11 mouse cellular contexts compared by ENCODE assay signal in the genomic region with DNA sequence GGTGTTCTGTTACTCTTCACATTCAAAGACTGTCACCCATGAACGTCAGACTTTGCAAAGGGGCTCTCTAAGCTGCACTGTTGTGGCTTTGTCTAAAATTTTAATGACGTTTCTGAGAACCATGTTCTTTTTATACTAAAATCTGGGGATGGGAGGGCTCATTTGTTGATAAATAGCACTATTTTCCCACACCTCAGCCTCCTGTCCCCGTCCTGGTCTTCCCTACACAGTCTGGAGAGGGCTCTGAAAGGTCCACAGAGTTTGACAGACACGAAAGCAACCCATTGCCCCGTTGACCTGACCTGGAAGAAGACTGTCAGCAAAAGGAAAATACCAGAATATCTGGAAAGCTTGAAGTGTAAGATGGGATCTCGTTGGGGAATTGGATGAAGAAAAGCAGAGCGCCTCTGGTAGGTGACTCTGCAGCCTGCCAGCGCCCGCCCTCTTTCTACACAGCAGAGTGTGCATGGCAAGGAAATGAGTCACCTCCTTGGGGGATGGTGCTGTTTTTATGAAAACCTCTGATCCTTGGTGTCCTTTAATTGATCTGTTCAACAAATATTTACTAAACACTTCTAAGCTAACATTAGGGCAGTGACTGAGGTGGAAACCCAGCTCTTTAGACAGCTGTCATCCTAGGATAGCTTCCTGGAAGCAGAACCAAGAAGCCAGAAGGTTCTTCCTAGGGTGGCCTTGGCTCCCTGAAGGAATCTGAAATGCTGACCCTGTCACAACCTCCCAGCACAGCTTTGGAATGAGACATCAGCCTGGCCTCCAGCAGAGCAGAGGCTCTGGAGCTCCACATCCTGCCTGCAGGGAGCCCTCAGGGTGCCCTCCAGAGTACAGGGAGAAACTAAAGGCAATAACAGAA. TPM values are rescaled to one million over a fixed set of nuclear protein-coding genes. Genes with fewer than 3 reads are reported as not detected.
DNase-seq lines count a peak whose midpoint lies in the region; ATAC-seq lines count a peak whose summit lies in the region.
"Had no signal": no experiment of that assay in that cellular context is flagged by ENCODE, and none has a peak within 500 bp of the region (broad histone marks: within the 10 kb centered on the region; RNA-seq: fewer than 3 reads in every experiment).

No protein-coding gene starts in this region.

- H3K9ac ChIP-seq in heart, embryonic 11.5 days (ENCODE audit: low read depth, low read length), result no peak overlapping the region
- no peak overlapping the region for H3K9ac ChIP-seq in limb, embryonic 13.5 days
- H3K9ac ChIP-seq: neural tube, embryonic 12.5 days had no signal

- H3K4me3 ChIP-seq in heart, embryonic 11.5 days (ENCODE audit: low read depth, low read length), result no peak overlapping the region
- H3K4me3 ChIP-seq in limb, embryonic 13.5 days, result no peak overlapping the region
- H3K4me3 ChIP-seq: forebrain, embryonic 10.5 days; neural tube, embryonic 12.5 days had no signal

- no peak overlapping the region for H3K4me2 ChIP-seq in heart, embryonic 11.5 days
- no peak overlapping the region for H3K4me2 ChIP-seq in limb, embryonic 13.5 days (replicated peaks)
- H3K4me2 ChIP-seq: neural tube, embryonic 12.5 days had no signal

- H3K4me1 ChIP-seq in heart, embryonic 11.5 days (ENCODE audit: control insufficient read depth, insufficient read depth, low read length), result peaks cover 4% of the 10 kb centered on the region
- H3K4me1 ChIP-seq in limb, embryonic 13.5 days, result no peaks in the 10 kb centered on the region
- H3K4me1 ChIP-seq: forebrain, embryonic 10.5 days; neural tube, embryonic 12.5 days had no signal

- no peaks in the 10 kb centered on the region for H3K27me3 ChIP-seq in heart, embryonic 11.5 days (ENCODE audit: control insufficient read depth, insufficient read depth, low read length)
- no peaks in the 10 kb centered on the region for H3K27me3 ChIP-seq in limb, embryonic 13.5 days
- H3K27me3 ChIP-seq: neural tube, embryonic 12.5 days had no signal

- peaks cover 2% of the 10 kb centered on the region; the same call in 1 of the 2 replicates for H3K36me3 ChIP-seq in heart, embryonic 11.5 days (ENCODE audit: control insufficient read depth, insufficient read depth, low read length)
- peaks cover 34% of the 10 kb centered on the region for H3K36me3 ChIP-seq in limb, embryonic 13.5 days

- peak; percentile 55; the same call in 1 of the 2 replicates for ATAC-seq in heart, embryonic 11.5 days (replicated peaks; ENCODE audit: insufficient number of reproducible peaks, low FRiP score, low TSS enrichment)
- no peak for ATAC-seq in limb, embryonic 13.5 days (ENCODE audit: low FRiP score, low read depth)
- ATAC-seq in inflammation-experienced regulatory T-cells, adult 6 months, result no peak

- WGBS in heart, embryonic 11.5 days (ENCODE audit: insufficient replicate concordance), result 50% methylated on average over 9 of the region's 9 CpGs
- 68% methylated on average over 9 of the region's 9 CpGs for WGBS in limb, embryonic 13.5 days

- H3K27ac ChIP-seq in heart, embryonic 11.5 days (ENCODE audit: low read depth, low read length), result peak overlapping the region; percentile 72
- H3K27ac ChIP-seq in limb, embryonic 13.5 days, result peak overlapping the region; percentile 2; the same call in 1 of the 2 replicates
- H3K27ac ChIP-seq: forebrain, embryonic 10.5 days; neural tube, embryonic 12.5 days had no signal

- 0 out of 2 replicates have a peak, but pooled peaks cover 5% of the 10 kb centered on the region for H3K9me3 ChIP-seq in heart, embryonic 11.5 days (replicated peaks; ENCODE audit: control insufficient read depth, low read length)
- peaks cover 9% of the 10 kb centered on the region; the same call in 1 of the 2 replicates for H3K9me3 ChIP-seq in limb, embryonic 13.5 days
- H3K9me3 ChIP-seq: forebrain, embryonic 10.5 days; neural tube, embryonic 12.5 days had no signal

- DNase-seq in adrenal gland, adult 2 months, result peak; percentile 62
- no peak for DNase-seq in adrenal gland, postnatal 4 days (ENCODE audit: low spot score in 2 of 2)
- DNase-seq in 3134 (ENCODE audit: extremely low read depth, insufficient read length, low spot score), result peak; percentile 77
- DNase-seq in thymus, postnatal 25 days, result no peak
- no peak for DNase-seq in layer of hippocampus, adult 8-10 months (ENCODE audit: low spot score in 2 of 2)
- DNase-seq: thymus, adult 18-20 months had no signal

RNA-seq across cellular contexts. Expression of gene Gfra4, which starts 13.6 kb away (rescaled TPM):
- 1 to 10 TPM; 5.9 to 6.1 TPM for total RNA-seq in adrenal gland, adult 2 months (2021)
- 30.4 and 56.7 TPM in 2 replicates for polyA plus RNA-seq in adrenal gland, adult 2 months (2012; rRNA removed)
- total RNA-seq in adrenal gland, postnatal 4 days (2021), result 10 to 100 TPM; 10.1 to 11.4 TPM
- 2.9 and 3.8 TPM in 2 replicates for polyA plus RNA-seq in heart, embryonic 11.5 days (2014; fragmentation: Nextera tagmentation; extraction: Ambion mirVana)
- polyA plus RNA-seq in limb, embryonic 13.5 days (2015; fragmentation: Nextera tagmentation; extraction: Ambion mirVana), result 27.4 and 29.2 TPM in 2 replicates
- under 1 TPM in 1 of 3 experiments, not detected in 2; 0.38 TPM for polyA plus RNA-seq in inflammation-experienced regulatory T-cells, adult 6 months (2017; shearing (Covaris generic))
- total RNA-seq in layer of hippocampus, adult 8-10 months (2022), result 10 to 100 TPM; 52.8 to 62.0 (median 58.8) TPM

RNA-seq across cellular contexts. Expression of gene Adam33, which starts 34.3 kb away (rescaled TPM):
- total RNA-seq in adrenal gland, adult 2 months (2021), result 1 to 10 TPM; 1.6 to 3.4 TPM
- polyA plus RNA-seq in adrenal gland, adult 2 months (2012; rRNA removed), result 11.5 and 15.5 TPM in 2 replicates
- 1 to 10 TPM; 5.6 to 6.8 TPM for total RNA-seq in adrenal gland, postnatal 4 days (2021)
- polyA plus RNA-seq in heart, embryonic 11.5 days (2014; fragmentation: Nextera tagmentation; extraction: Ambion mirVana), result 4.1 and 5.7 TPM in 2 replicates
- polyA plus RNA-seq in limb, embryonic 13.5 days (2015; fragmentation: Nextera tagmentation; extraction: Ambion mirVana), result 26.5 and 28.5 TPM in 2 replicates
- under 1 TPM in 2 of 3 experiments, not detected in 1; 0.15 to 0.42 TPM for polyA plus RNA-seq in inflammation-experienced regulatory T-cells, adult 6 months (2017; shearing (Covaris generic))
- total RNA-seq in layer of hippocampus, adult 8-10 months (2022), result 1 to 10 TPM in 2 of 4 experiments, under 1 TPM in 2; 0.62 to 1.4 (median 1.0) TPM

RNA-seq across cellular contexts. Expression of gene Siglec1, which starts 57.3 kb away (rescaled TPM):
- 1 to 10 TPM; 4.1 to 6.6 TPM for total RNA-seq in adrenal gland, adult 2 months (2021)
- 17.9 and 19.8 TPM in 2 replicates for polyA plus RNA-seq in adrenal gland, adult 2 months (2012; rRNA removed)
- 1 to 10 TPM; 2.6 to 3.0 TPM for total RNA-seq in adrenal gland, postnatal 4 days (2021)
- polyA plus RNA-seq in heart, embryonic 11.5 days (2014; fragmentation: Nextera tagmentation; extraction: Ambion mirVana), result 0.11 and 0.16 TPM in 2 replicates
- 0.17 and 0.19 TPM in 2 replicates for polyA plus RNA-seq in limb, embryonic 13.5 days (2015; fragmentation: Nextera tagmentation; extraction: Ambion mirVana)
- not detected for polyA plus RNA-seq in inflammation-experienced regulatory T-cells, adult 6 months (2017; shearing (Covaris generic))
- 1 to 10 TPM in 1 of 4 experiments, under 1 TPM in 3; 0.39 to 1.5 (median 0.75) TPM for total RNA-seq in layer of hippocampus, adult 8-10 months (2022)

Comparison
In these comparisons a context has a peak if more than half of its experiments do, and no peak if none do; other contexts are left out.
1. DNase-seq: peak in adrenal gland, adult 2 months (single experiment) and 3134 (single experiment); none in adrenal gland, postnatal 4 days (0 of 2), thymus, postnatal 25 days (single experiment) and layer of hippocampus, adult 8-10 months (0 of 2).
2. RNA of gene Siglec1, which starts 57.3 kb away (polyA plus RNA-seq): 17.9 to 19.8 TPM in adrenal gland, adult 2 months; 0.17 to 0.19 TPM in limb, embryonic 13.5 days, 0.11 to 0.16 TPM in heart, embryonic 11.5 days and not detected in inflammation-experienced regulatory T-cells, adult 6 months; every median in the first group is over 10 times any median in the second.